Mouse (Mus musculus): ENCODE measurements around the gene Nipal3. TPM values are rescaled to one million over a fixed set of nuclear protein-coding genes. Genes with fewer than 3 reads are reported as not detected.

The Nipal3 gene
- polyA plus RNA-seq, 1 experiment from 2014 or later, result 8.7 TPM

GRCm38 (mm10) chr4:135523939-135524338 is 29.1 kb upstream of the Nipal3 start:
- H3K9ac ChIP-seq (replicated peaks), result no peak overlapping the region
- peaks cover 10% of the 10 kb centered on the region for H3K4me1 ChIP-seq
- H3K4me3 ChIP-seq (replicated peaks), result no peak overlapping the region
- H3K4me2 ChIP-seq, result no peak overlapping the region
- no peaks in the 10 kb centered on the region for H3K36me3 ChIP-seq
- no peak overlapping the region for H3K27ac ChIP-seq (replicated peaks)
- ATAC-seq (ENCODE audit: low FRiP score), result no peak
- no peaks in the 10 kb centered on the region for H3K9me3 ChIP-seq (replicated peaks)
- 6% methylated on average over 5 of the region's 7 CpGs for WGBS
- peaks cover 10% of the 10 kb centered on the region; the same call in 1 of the 2 replicates for H3K27me3 ChIP-seq (replicated peaks)

GRCm38 (mm10) chr4:135520421-135520820 is 25.6 kb upstream of the Nipal3 start:
- no peak overlapping the region for H3K4me3 ChIP-seq (replicated peaks)
- no peaks in the 10 kb centered on the region for H3K36me3 ChIP-seq
- H3K4me2 ChIP-seq, result no peak overlapping the region
- WGBS, result 79% methylated on average over 9 of the region's 9 CpGs
- no peak overlapping the region for H3K27ac ChIP-seq (replicated peaks)
- H3K4me1 ChIP-seq, result no peaks in the 10 kb centered on the region; the same call in 1 of the 2 replicates
- no peak overlapping the region for H3K9ac ChIP-seq (replicated peaks)
- peaks cover 7% of the 10 kb centered on the region; the same call in 1 of the 2 replicates for H3K27me3 ChIP-seq (replicated peaks)
- ATAC-seq (ENCODE audit: low FRiP score), result no peak
- no peaks in the 10 kb centered on the region for H3K9me3 ChIP-seq (replicated peaks)

- no peak overlapping the region for H3K4me3 ChIP-seq (replicated peaks)
- 0 out of 2 replicates have a peak, but pooled peaks cover 2% of the 10 kb centered on the region for H3K27me3 ChIP-seq (replicated peaks)
- no peak overlapping the region for H3K27ac ChIP-seq (replicated peaks)
- no peak overlapping the region for H3K4me2 ChIP-seq
- no peaks in the 10 kb centered on the region for H3K36me3 ChIP-seq
- ATAC-seq (ENCODE audit: low FRiP score), result no peak
- H3K9ac ChIP-seq (replicated peaks), result no peak overlapping the region
- no peaks in the 10 kb centered on the region for H3K4me1 ChIP-seq
- WGBS, result 79% methylated on average over 12 of the region's 12 CpGs
- no peaks in the 10 kb centered on the region for H3K9me3 ChIP-seq (replicated peaks)
Observed at GRCm38 (mm10) chr4:135518135-135518534, 23.3 kb upstream of the Nipal3 start.

- no peaks in the 10 kb centered on the region for H3K36me3 ChIP-seq
- no peak overlapping the region for H3K4me2 ChIP-seq
- H3K27ac ChIP-seq (replicated peaks), result no peak overlapping the region
- WGBS, result 55% methylated on average over 15 of the region's 15 CpGs
- H3K4me3 ChIP-seq (replicated peaks), result no peak overlapping the region
- H3K9me3 ChIP-seq (replicated peaks), result no peaks in the 10 kb centered on the region
- H3K9ac ChIP-seq (replicated peaks), result no peak overlapping the region
- no peaks in the 10 kb centered on the region for H3K4me1 ChIP-seq
- no peak for ATAC-seq (ENCODE audit: low FRiP score)
- no peaks in the 10 kb centered on the region for H3K27me3 ChIP-seq (replicated peaks)
Observed at GRCm38 (mm10) chr4:135516351-135517316, 21.8 kb upstream of the Nipal3 start.

- 72% methylated on average over 14 of the region's 14 CpGs for WGBS
- no peaks in the 10 kb centered on the region for H3K36me3 ChIP-seq
- H3K9me3 ChIP-seq (replicated peaks), result no peaks in the 10 kb centered on the region
- H3K27ac ChIP-seq (replicated peaks), result no peak overlapping the region
- H3K4me1 ChIP-seq, result no peaks in the 10 kb centered on the region
- no peak overlapping the region for H3K9ac ChIP-seq (replicated peaks)
- ATAC-seq (ENCODE audit: low FRiP score), result no peak
- H3K27me3 ChIP-seq (replicated peaks), result no peaks in the 10 kb centered on the region
- H3K4me3 ChIP-seq (replicated peaks), result no peak overlapping the region
- H3K4me2 ChIP-seq, result no peak overlapping the region
Observed at GRCm38 (mm10) chr4:135514925-135515324, 20.1 kb upstream of the Nipal3 start.

- Histone ChIP-seq H3K4me3 (replicated peaks) (no peak overlapping the region), H3K9me3 (replicated peaks) (no peaks in the 10 kb centered on the region), H3K4me1 (peaks cover 5% of the 10 kb centered on the region; the same call in 1 of the 2 replicates), H3K4me2 (no peak overlapping the region), H3K27ac (replicated peaks) (no peak overlapping the region), H3K36me3 (no peaks in the 10 kb centered on the region), H3K27me3 (replicated peaks) (no peaks in the 10 kb centered on the region), H3K9ac (replicated peaks) (no peak overlapping the region)
- WGBS, result 92% methylated on average over 7 of the region's 7 CpGs
- no peak for ATAC-seq (ENCODE audit: low FRiP score)
Observed at GRCm38 (mm10) chr4:135513865-135514264, 19.0 kb upstream of the Nipal3 start.

- Histone ChIP-seq H3K27ac (replicated peaks) (no peak overlapping the region), H3K4me3 (replicated peaks) (no peak overlapping the region), H3K27me3 (replicated peaks) (no peaks in the 10 kb centered on the region), H3K9me3 (replicated peaks) (no peaks in the 10 kb centered on the region), H3K4me1 (peaks cover 16% of the 10 kb centered on the region), H3K9ac (replicated peaks) (no peak overlapping the region), H3K36me3 (no peaks in the 10 kb centered on the region), H3K4me2 (no peak overlapping the region)
- 46% methylated on average over 12 of the region's 12 CpGs for WGBS
- no peak for ATAC-seq (ENCODE audit: low FRiP score)
Observed at GRCm38 (mm10) chr4:135509515-135509914, 14.7 kb upstream of the Nipal3 start.

- no peak overlapping the region for H3K9ac ChIP-seq (replicated peaks)
- no peaks in the 10 kb centered on the region for H3K36me3 ChIP-seq
- no peak overlapping the region for H3K27ac ChIP-seq (replicated peaks)
- WGBS, result 13% methylated on average over 13 of the region's 13 CpGs
- ATAC-seq (ENCODE audit: low FRiP score), result peak; percentile 71; the same call in 1 of the 2 replicates
- H3K4me2 ChIP-seq, result peak overlapping the region; percentile 53
- no peaks in the 10 kb centered on the region for H3K27me3 ChIP-seq (replicated peaks)
- H3K4me3 ChIP-seq (replicated peaks), result 0 out of 2 replicates have a peak overlapping the region, but pooled peaks have one; percentile 13
- peaks cover 16% of the 10 kb centered on the region for H3K4me1 ChIP-seq
- H3K9me3 ChIP-seq (replicated peaks), result no peaks in the 10 kb centered on the region
Observed at GRCm38 (mm10) chr4:135508419-135509039, 13.7 kb upstream of the Nipal3 start.

GRCm38 (mm10) chr4:135507547-135508350 is 12.9 kb upstream of the Nipal3 start:
- Histone ChIP-seq H3K4me2 (peak overlapping the region; percentile 57), H3K4me3 (replicated peaks) (peak overlapping the region; percentile 29), H3K27me3 (replicated peaks) (no peaks in the 10 kb centered on the region), H3K27ac (replicated peaks) (peak overlapping the region; percentile 61; the same call in 1 of the 2 replicates), H3K36me3 (no peaks in the 10 kb centered on the region), H3K9me3 (replicated peaks) (no peaks in the 10 kb centered on the region), H3K4me1 (peaks cover 16% of the 10 kb centered on the region), H3K9ac (replicated peaks) (peak overlapping the region; percentile 26)
- ATAC-seq (ENCODE audit: low FRiP score), result peak; percentile 80; the same call in 1 of the 2 replicates
- WGBS, result 14% methylated on average over 22 of the region's 22 CpGs

- 79% methylated on average over 11 of the region's 11 CpGs for WGBS
- H3K27me3 ChIP-seq (replicated peaks), result no peaks in the 10 kb centered on the region
Observed at GRCm38 (mm10) chr4:135505794-135506193, 11.0 kb upstream of the Nipal3 start.

GRCm38 (mm10) chr4:135501587-135501986 is 6.7 kb upstream of the Nipal3 start:
- Histone ChIP-seq H3K27ac (replicated peaks) (no peak overlapping the region), H3K9me3 (replicated peaks) (no peaks in the 10 kb centered on the region), H3K4me1 (no peaks in the 10 kb centered on the region), H3K9ac (replicated peaks) (no peak overlapping the region), H3K36me3 (no peaks in the 10 kb centered on the region), H3K4me3 (replicated peaks) (no peak overlapping the region), H3K4me2 (no peak overlapping the region), H3K27me3 (replicated peaks) (no peaks in the 10 kb centered on the region)
- ATAC-seq (ENCODE audit: low FRiP score), result no peak
- WGBS, result 74% methylated on average over 4 of the region's 4 CpGs

More at GRCm38 (mm10) chr4:135505794-135506193, 11.0 kb upstream of the Nipal3 start:
- no peak overlapping the region for H3K4me2 ChIP-seq
- ATAC-seq (ENCODE audit: low FRiP score), result no peak
- no peak overlapping the region for H3K4me3 ChIP-seq (replicated peaks)
- H3K9ac ChIP-seq (replicated peaks), result no peak overlapping the region
- no peak overlapping the region for H3K27ac ChIP-seq (replicated peaks)
- H3K4me1 ChIP-seq, result peaks cover 16% of the 10 kb centered on the region
- no peaks in the 10 kb centered on the region for H3K9me3 ChIP-seq (replicated peaks)
- no peaks in the 10 kb centered on the region for H3K36me3 ChIP-seq
